Mouse (Mus musculus) forebrain, postnatal 0 days (tissue): ENCODE results near the gene Tubg2. TPM values are rescaled to one million over a fixed set of nuclear protein-coding genes. Genes with fewer than 3 reads are reported as not detected.
"Not testable (repeated sequence)": the region's sequence is repeated elsewhere in the genome, so short reads cannot be mapped to it uniquely, and the experiment has no call there.

Experiments
- ATAC-seq: fragments of 200-750 bp; cut with Nextera tagmentation; 2 replicates; pipeline ENCODE4 v1.8.0; 2017; ENCODE audit warnings: mild to moderate bottlenecking, moderate library complexity
- DNase-seq: peaks from one replicate; pipeline ENCODE4 v3.0.0-alpha.2; 2015
- H3K27ac ChIP-seq: fragments of 300-500 bp; sonication (generic); 2 replicates; pipeline ENCODE4 v1.5.1; 2014; ENCODE audit warnings: low read depth, mild to moderate bottlenecking, antibody characterized with exemption, low read length, moderate library complexity, mixed read lengths
- H3K27me3 ChIP-seq: fragments of 300-500 bp; sonication (generic); 2 replicates; pipeline ENCODE4 v1.6.1; 2014; ENCODE audit warnings: mild to moderate bottlenecking, low read length, mixed read lengths; ENCODE audit not compliant: insufficient read depth
- H3K36me3 ChIP-seq: fragments of 300-500 bp; sonication (generic); 2 replicates; pipeline ENCODE4 v1.6.1; 2014; ENCODE audit warnings: mild to moderate bottlenecking, moderate library complexity; ENCODE audit not compliant: insufficient read depth
- H3K4me1 ChIP-seq: fragments of 300-500 bp; sonication (generic); 2 replicates; pipeline ENCODE4 v1.6.1; 2014; ENCODE audit warnings: antibody characterized with exemption; ENCODE audit not compliant: insufficient read depth
- H3K4me2 ChIP-seq: fragments of 300-500 bp; sonication (generic); 2 replicates; pipeline ENCODE4 v1.6.1; 2014; ENCODE audit warnings: low read depth, mild to moderate bottlenecking, moderate library complexity
- H3K4me3 ChIP-seq: fragments of 300-500 bp; sonication (generic); 2 replicates; pipeline ENCODE4 v1.5.1; 2014; ENCODE audit warnings: low read depth, low read length, mixed read lengths
- H3K9ac ChIP-seq: fragments of 300-500 bp; sonication (generic); 2 replicates; pipeline ENCODE4 v1.6.1; 2014; ENCODE audit warnings: mild to moderate bottlenecking
- H3K9me3 ChIP-seq: fragments of 300-500 bp; sonication (generic); 2 replicates; pipeline ENCODE4 v1.6.1; 2016; ENCODE audit warnings: low read length
- CTCF ChIP-seq: sonication (generic); IDR thresholded peaks from 2 replicates; pipeline ENCODE4 v1.5.1; 2016; ENCODE audit warnings: antibody characterized with exemption, control low read depth, low read depth
- WGBS: fragments of 180-500 bp; shearing (Covaris S2); extraction: QIAGEN DNeasy Blood & Tissue Kit; methylation state at CpG from one replicate; pipeline ENCODE4 v1.1.7; 2014; 5-methylcytosine and 5-hydroxymethylcytosine counted together
- polyA plus RNA-seq: library from polyadenylated mRNA; unstranded; fragments of >200 nt; fragmentation: Nextera tagmentation; extraction: Ambion mirVana; gene quantifications from 2 replicates; pipeline ENCODE4 v1.2.1, GENCODE M21; 2015
- total RNA-seq: library from RNA; depleted of rRNA; stranded (reverse); fragments of >200 nt; gene quantifications from 2 replicates; pipeline ENCODE4 v1.2.3, GENCODE M21; 2014

The Tubg2 gene
- total and polyA plus RNA-seq, 2 experiments from 2014 or later: 28.6 to 69.7 TPM

DNA sequence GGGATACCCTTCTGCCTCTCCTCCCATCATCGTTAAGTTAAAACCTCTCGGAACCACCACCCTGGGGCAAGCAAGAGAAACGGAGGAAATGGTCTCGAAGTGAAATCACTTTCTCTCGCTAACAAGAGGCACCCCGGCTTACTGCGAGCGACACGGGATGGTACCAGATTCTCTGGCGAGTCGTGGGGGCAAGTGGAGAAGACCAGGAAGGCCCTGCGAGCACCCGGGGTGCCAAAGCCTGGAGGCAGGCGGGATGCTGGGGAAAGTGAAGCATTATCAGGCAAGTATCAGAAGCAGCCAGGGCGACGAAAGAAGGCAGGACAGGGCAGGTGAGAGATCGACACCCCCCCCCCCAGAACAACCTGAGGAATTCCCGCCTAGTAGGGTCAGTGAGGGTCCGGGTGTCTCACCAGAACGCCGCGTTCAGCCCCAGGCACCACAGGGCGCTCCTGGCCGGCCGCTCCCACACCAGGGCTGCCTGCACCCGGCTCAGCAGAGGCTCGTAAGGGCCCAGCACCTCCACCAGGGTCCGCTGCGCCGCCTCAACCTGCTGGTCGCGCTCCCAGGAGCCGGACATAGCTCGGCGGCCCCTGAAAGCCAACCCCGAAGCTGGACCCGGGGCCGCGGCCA, 36.5 kb upstream of the Tubg2 start:
- H3K4me2 ChIP-seq: peak overlapping the region; percentile 87
- H3K9ac ChIP-seq: peak overlapping the region; percentile 94
- TF ChIP-seq CTCF: peak; percentile 47
- peaks cover 12% of the 10 kb centered on the region; the same call in 1 of the 2 replicates for H3K36me3 ChIP-seq
- DNase-seq (no peak), ATAC-seq (peak; percentile 66)
- no peaks in the 10 kb centered on the region for H3K9me3 ChIP-seq
- peak overlapping the region; percentile 75 for H3K4me3 ChIP-seq
- H3K4me1 ChIP-seq: peaks cover 17% of the 10 kb centered on the region
- under 1% methylated on average over 39 of the region's 39 CpGs for WGBS
- H3K27me3 ChIP-seq: no peaks in the 10 kb centered on the region
- peak overlapping the region; percentile 94 for H3K27ac ChIP-seq

DNA sequence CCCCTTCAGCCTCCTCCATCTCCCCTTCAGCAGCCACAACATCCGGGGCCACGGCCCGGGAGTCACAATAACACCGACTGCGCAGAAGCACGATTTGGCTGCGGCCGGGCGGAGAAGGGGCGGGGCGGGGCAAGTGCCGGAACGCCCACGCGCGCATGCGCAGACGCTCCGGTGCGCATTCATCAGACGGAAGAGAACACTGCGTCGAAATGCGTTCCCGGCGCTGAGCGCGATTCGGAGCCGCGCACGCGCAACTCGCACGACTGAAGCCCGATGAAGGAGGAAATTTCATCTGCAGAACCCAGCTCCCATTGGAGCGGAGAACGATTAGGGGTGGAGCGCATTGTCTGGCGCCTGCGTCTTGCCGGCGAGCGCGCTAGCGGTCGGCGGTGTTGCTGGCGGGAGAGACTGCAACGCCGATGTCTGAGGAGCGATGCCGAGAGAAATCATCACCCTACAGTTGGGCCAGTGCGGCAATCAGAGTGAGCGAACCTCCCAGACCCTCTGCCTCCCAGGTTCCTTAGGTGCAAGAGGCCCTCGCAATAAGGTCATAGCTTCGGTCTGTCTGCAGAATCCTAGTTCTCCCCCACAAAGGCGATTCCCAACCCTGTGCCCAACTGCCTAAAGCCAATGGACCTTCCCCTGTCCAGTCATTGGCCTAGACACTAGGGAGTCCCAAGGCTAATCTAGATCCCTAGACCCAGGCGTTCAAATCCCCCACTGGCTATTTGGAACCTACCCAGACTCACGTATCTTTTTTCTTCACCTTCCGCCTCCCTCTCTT, 35.8 kb upstream of the Tubg2 start, which contains the start of the genes Retreg3 and Tubg1:
Gene Retreg3 (minus strand): TSS at position 133 of the 784 bp plus-strand sequence.
Gene Tubg1 (plus strand): TSS at position 178 of the 784 bp plus-strand sequence.
- Histone ChIP-seq H3K9me3 (no peaks in the 10 kb centered on the region), H3K27ac (peak within 1 kb of the TSS; percentile 94), H3K27me3 (no peaks in the 10 kb centered on the region), H3K4me1 (peaks cover 17% of the 10 kb centered on the region), H3K4me2 (peak within 1 kb of the TSS; percentile 88), H3K36me3 (peaks cover 15% of the 10 kb centered on the region; the same call in 1 of the 2 replicates), H3K4me3 (peak within 1 kb of the TSS; percentile 75), H3K9ac (peak within 1 kb of the TSS; percentile 94)
- DNase-seq: peak; percentile 100
- WGBS: 4% methylated on average over 61 of the region's 61 CpGs
- ATAC-seq: peak; percentile 98
- peak; percentile 6; the same call in 1 of the 2 replicates for TF ChIP-seq CTCF

DNA sequence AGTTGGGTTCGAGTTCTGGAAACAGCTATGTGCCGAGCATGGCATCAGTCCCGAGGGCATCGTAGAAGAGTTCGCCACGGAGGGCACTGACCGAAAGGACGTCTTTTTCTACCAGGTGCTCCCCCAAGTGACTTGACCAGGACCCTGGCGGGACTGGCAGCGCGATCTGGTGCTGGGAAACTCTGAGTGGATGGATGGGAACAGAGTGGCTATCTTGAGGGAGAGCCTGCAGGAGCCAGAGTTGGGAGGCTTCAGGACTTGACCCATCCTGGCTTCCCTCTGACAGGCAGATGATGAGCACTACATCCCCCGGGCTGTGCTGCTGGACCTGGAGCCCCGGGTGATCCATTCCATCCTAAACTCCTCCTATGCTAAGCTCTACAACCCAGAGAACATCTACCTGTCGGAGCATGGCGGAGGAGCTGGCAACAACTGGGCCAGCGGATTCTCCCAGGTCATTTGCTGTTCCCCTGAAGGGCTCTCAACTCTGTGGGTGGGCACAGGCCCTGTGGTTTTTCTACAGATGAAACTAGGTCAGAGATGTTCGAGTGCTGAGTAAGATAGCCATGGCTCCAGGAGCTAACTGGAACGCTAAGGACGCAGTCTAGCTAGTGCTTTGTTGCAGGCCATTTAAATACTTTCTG, 35.0 kb upstream of the Tubg2 start:
- Histone ChIP-seq H3K9ac (peak overlapping the region; percentile 74), H3K9me3 (no peaks in the 10 kb centered on the region), H3K27ac (peak overlapping the region; percentile 81; the same call in 1 of the 2 replicates), H3K4me2 (peak overlapping the region; percentile 88), H3K4me1 (peaks cover 17% of the 10 kb centered on the region), H3K36me3 (peaks cover 22% of the 10 kb centered on the region), H3K4me3 (peak overlapping the region; percentile 75), H3K27me3 (no peaks in the 10 kb centered on the region)
- ATAC-seq (no peak), DNase-seq (no peak)
- 21% methylated on average over 19 of the region's 19 CpGs for WGBS
- TF ChIP-seq CTCF: no peak

DNA sequence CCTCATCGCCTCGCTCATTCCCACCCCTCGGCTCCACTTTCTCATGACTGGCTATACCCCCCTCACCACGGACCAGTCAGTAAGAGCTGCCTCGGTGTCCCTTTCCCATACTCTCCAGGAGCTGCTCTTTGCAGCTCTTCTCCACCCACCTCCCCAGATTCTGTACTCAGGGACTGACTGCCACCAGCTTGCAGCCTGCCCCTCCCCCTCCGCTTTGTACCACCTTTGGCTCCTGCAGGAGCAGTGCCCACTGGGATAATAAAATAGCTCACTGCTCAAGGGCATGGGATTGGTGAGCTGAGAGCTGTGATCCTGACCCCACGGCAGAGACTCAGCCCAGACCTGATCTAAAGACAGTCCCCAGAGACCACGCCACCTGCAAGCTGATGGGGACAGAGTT, 31.2 kb upstream of the Tubg2 start:
- DNase-seq, H3K4me2 ChIP-seq, H3K27ac ChIP-seq, H3K9ac ChIP-seq, H3K4me1 ChIP-seq, H3K9me3 ChIP-seq, ATAC-seq, H3K4me3 ChIP-seq, H3K27me3 ChIP-seq: not testable (repeated sequence)
- WGBS: 97% methylated on average over 8 of the region's 8 CpGs
- H3K36me3 ChIP-seq: peaks cover 32% of the 10 kb centered on the region

DNA sequence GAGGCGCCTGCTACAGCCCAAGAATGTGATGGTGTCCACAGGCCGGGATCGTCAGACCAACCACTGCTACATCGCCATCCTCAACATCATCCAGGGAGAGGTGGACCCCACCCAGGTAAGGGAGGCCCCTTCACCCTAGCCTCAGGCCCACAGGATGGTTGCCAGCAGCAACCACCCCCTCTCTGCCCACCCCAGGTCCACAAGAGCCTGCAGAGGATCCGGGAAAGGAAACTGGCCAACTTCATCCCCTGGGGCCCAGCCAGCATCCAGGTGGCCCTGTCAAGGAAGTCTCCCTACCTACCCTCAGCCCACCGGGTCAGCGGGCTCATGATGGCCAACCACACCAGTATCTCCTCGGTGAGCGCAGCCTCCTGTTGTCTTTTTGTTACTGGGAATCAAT, 30.7 kb upstream of the Tubg2 start:
- not testable (repeated sequence) for H3K9ac ChIP-seq, ATAC-seq
- WGBS: 97% methylated on average over 7 of the region's 9 CpGs

DNA sequence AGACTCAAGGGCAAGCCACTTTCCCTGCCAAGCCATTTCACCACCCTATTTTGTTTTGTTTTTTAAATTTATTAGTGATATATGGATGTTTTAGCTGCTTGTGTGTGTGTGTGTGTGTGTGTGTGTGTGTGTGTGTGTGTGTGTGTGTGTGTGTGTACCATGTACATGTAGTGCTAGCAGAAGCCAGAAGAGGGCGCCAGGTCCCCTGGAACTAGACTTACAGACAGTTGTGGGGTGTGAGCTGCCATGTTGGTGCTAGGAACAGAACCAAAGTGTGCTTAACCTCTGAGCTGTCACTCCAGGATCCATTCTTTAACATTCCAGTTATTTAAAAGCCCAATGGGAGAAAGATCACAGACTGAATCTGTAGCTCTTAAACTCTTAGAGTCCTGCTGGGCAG, 28.6 kb upstream of the Tubg2 start:
- Histone ChIP-seq H3K9me3 (no peaks in the 10 kb centered on the region), H3K4me1 (no peaks in the 10 kb centered on the region), H3K4me2 (no peak overlapping the region), H3K9ac (no peak overlapping the region), H3K27me3 (no peaks in the 10 kb centered on the region), H3K27ac (no peak overlapping the region), H3K36me3 (peaks cover 32% of the 10 kb centered on the region), H3K4me3 (no peak overlapping the region)
- ATAC-seq (no peak), DNase-seq (no peak)
- TF ChIP-seq CTCF: peak; percentile 33
- 78% methylated on average over 1 of the region's 1 CpGs for WGBS

More for the DNA sequence above, 30.7 kb upstream of the Tubg2 start:
- DNase-seq, H3K4me3 ChIP-seq, H3K27me3 ChIP-seq, H3K4me2 ChIP-seq, H3K4me1 ChIP-seq, H3K27ac ChIP-seq, H3K9me3 ChIP-seq: not testable (repeated sequence)
- peaks cover 32% of the 10 kb centered on the region for H3K36me3 ChIP-seq
